Mouse (Mus musculus) thymus, postnatal 14 days (tissue): ENCODE results near the gene Sh3pxd2b.

Experiments used
- DNase-seq: peaks from one replicate; pipeline ENCODE4 v3.0.0; 2021

Sh3pxd2b gene

GRCm38 (mm10) chr11:32445135-32445534, 97.5 kb downstream of the Sh3pxd2b start:
- DNase-seq = no peak

- DNase-seq = peak; percentile 21
Measured at GRCm38 (mm10) chr11:32445637-32446226, 98.1 kb downstream of the Sh3pxd2b start.

- peak; percentile 69 for DNase-seq
Measured at GRCm38 (mm10) chr11:32450216-32450615, 102.6 kb downstream of the Sh3pxd2b start.

GRCm38 (mm10) chr11:32451306-32451705, 103.7 kb downstream of the Sh3pxd2b start:
- DNase-seq = no peak

- no peak for DNase-seq
Measured at GRCm38 (mm10) chr11:32452745-32453144, 105.1 kb downstream of the Sh3pxd2b start.

- DNase-seq = no peak
Measured at GRCm38 (mm10) chr11:32453353-32453915, 105.8 kb downstream of the Sh3pxd2b start.

- no peak for DNase-seq
Measured at GRCm38 (mm10) chr11:32454231-32454799, 106.7 kb downstream of the Sh3pxd2b start.

GRCm38 (mm10) chr11:32454800-32455506, 107.3 kb downstream of the Sh3pxd2b start, which contains the start of gene Ubtd2:
TSS of gene Ubtd2 (plus strand) at chr11:32455370.
- DNase-seq = peak; percentile 99

GRCm38 (mm10) chr11:32455507-32456141, 108.0 kb downstream of the Sh3pxd2b start:
- no peak for DNase-seq

- DNase-seq = no peak
Measured at GRCm38 (mm10) chr11:32456356-32456755, 108.7 kb downstream of the Sh3pxd2b start.

GRCm38 (mm10) chr11:32464282-32464681, 116.7 kb downstream of the Sh3pxd2b start:
- DNase-seq = no peak

GRCm38 (mm10) chr11:32471925-32472324, 124.3 kb downstream of the Sh3pxd2b start:
- no peak for DNase-seq

GRCm38 (mm10) chr11:32474725-32475124, 127.1 kb downstream of the Sh3pxd2b start:
- peak; percentile 21 for DNase-seq

- peak; percentile 16 for DNase-seq
Measured at GRCm38 (mm10) chr11:32475487-32476236, 128.0 kb downstream of the Sh3pxd2b start.
